Mouse (Mus musculus) mature B cell (primary cell): ENCODE measurements around the gene Srsf9.
"Not testable (repeated sequence)": the region's sequence is repeated elsewhere in the genome, so short reads cannot be mapped to it uniquely, and the experiment has no call there.

ENCODE experiments used
- in situ Hi-C: fragments of 300-500 bp; cut with MboI; formaldehyde crosslinking; loops from 2 replicates; pipeline ENCODE4 v1.14.3; 2019

Gene Srsf9

DNA sequence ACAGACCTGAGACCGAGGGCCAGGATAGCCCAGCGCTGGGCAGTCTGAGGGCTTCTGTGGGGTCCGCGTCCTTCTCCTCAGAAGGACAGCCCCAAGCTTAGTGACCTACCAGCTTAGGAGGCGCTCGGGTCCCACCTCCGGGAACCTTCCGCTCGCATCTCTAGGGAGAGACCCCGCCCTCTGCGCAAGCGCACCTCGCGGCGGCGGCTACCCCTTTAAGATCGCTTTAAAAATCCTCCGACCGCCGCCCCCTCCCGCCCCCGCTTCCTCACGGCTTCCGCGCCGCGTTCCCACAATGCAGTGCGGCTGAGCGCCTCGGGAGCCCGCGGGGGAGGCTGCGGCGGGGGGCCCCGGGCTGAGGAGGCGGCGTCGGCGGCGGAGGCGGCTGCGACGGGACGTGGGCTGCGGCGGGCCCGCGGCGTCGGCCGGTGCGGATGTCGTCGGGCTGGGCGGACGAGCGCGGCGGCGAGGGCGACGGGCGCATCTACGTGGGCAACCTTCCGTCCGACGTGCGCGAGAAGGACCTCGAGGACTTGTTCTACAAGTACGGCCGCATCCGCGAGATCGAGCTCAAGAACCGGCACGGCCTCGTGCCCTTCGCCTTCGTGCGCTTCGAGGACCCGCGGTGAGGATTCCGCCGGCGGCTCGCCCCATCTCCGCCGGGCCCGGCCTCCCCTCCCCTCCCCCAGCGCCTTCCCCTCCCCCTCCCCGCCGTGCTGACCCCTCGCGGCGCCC is at the start of gene Srsf9:
Srsf9 (plus strand) TSS at position 303 of the 735 bp plus-strand sequence.
- in situ Hi-C loops: no loop called here

DNA sequence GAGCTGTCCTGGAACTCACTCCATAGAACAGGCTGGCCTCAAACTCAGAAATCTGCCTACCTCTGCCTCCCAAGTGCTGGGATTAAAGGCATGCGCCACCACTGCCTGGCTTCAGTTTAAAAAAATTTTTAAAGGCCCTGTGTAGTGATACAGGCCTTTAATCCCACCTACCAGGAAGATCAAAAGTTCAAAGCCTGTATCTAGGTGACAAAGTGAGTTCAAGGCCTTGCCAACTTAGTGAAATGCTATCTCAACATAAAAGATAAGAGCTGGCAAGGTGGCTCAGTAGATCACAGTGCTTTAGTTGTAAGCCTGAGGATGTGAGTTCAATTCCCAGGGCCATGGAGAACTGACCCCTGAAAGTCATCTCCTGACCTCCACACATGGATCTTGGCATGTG is 48.9 kb upstream of the Srsf9 start:
- in situ Hi-C loops: loop anchor here (5.0 kb wide), 1 partner anchor 69 kb away; the partner anchor contains the start of gene Cox6a1

DNA sequence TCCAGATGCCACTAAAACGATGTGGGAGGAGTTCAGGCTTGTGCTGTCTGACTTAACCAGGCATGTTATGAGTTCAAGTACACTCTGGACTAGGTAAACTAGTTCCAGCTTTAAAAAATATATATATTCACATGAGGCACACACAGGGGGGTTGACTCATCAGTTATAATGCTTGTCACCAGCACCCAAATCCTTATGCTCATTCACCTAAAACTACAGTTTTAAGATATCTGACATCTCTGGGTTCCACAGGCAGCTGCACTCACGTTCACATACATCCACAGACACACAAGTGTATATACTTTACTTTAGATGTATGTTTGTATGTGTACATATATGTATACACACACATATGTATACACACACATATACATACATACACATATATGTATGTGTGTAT is 48.2 kb upstream of the Srsf9 start:
- in situ Hi-C loops: loop anchor here (5.0 kb wide), 1 partner anchor 69 kb away; the partner anchor contains the start of gene Cox6a1

DNA sequence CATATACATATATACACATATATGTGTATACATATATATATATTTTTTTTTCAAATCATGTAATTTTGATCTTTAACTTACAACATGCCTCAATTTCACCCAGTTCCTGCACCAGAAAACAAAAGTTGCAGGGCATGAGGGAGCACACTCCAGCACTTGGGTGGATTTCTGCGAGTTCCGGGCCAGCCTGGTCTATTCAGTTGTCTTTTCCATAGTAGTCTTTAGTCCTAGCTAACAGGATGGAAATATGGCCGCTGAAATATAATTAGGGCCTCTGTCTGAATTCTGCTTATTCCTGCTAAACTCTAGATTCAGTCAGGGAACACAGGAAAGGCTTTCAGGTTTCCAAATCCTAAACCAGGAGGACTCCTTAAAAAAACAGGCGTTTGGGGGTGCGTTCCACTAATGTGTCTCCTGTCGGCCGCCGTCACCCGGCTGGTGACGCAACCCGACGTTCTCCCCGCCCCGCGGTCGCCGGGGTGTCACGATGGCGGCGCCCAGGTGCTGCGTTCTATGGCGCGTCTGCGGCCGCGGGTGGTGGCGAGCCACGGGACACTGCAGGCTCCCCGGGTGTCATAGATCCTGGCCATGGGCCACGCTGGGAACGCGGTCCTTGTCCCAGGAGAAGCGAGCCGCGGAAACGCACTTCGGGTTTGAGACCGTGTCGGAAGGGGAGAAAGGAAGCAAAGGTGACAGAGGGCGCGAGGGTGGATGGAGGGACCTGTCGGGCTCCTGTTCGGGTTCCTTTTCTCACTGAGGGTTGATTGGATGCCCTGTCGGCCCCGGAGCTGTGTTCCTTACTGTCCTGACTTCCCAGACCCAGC is 47.5 kb upstream of the Srsf9 start, which contains the start of gene Coq5:
Coq5 (plus strand) TSS at position 441 of the 824 bp plus-strand sequence.
- in situ Hi-C loops: loop anchor here (5.0 kb wide), 1 partner anchor 68 kb away; the partner anchor contains the start of gene Cox6a1

DNA sequence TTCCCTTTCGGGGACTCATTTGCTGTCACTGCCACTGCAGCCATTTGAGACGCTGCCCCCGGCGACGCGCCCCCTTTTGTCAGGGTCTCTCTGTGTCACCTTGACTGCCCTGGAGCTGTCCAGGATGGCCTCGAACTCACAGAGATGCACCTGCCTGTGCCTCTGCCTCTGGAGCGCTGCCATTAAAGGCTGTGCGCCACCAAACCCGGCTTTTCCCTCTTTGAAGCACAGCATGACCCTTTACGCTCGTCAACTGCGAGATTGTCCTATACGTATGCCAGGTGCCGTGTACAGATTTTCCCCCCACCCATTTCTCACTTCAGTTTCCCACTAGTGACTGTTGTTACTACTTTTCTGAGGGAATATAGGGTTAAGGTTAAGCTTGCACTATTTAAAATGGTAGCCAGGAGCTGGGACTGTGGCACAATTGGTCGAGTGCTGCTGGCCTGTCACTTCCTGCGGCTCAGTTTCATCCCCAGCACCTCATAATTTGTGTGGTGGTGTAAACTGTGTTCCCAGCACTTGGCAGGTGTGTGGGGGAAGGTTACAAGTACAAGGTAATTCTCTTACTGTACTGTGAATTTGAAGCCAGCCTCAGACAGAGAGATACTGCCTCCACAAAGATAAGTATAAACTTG is 46.8 kb upstream of the Srsf9 start:
- in situ Hi-C loops: no loop called here

DNA sequence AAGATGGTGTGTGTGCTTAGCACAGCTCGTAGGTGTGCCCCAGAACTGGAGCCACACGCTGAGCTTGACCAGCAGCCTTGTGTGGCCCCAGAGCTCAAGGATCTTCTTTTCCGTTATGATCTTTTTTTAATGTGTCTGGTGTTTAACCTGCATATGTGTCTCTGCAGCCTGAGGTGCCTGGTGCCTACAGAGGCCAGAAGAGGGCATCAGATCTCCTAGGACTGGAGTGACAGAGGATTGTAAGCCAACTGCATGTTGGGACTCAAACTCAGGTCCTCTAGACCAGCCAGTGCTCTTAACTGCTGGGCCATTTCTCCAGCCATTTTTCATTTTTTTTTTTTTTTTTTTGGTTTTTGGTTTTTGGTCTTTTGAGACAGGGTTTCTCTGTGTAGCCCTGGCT is 42.2 kb upstream of the Srsf9 start:
- in situ Hi-C loops: no loop called here

DNA sequence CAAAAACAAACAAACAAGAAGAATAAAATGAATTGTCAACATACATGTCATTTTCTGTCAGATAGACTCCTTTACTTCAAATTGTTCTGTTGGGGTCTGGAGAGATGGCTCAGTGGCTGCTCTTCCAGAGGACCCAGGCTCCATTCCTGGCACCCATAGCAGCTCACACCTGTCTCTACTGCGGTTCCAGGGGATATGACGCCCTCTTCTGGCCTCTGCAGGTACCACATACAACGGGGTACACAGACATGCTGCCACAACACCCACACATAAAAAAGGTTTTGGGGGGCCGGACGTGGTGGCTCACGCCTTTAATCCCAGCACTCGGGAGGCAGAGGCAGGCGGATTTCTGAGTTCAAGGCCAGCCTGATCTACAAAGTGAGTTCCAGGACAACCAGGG is 32.8 kb upstream of the Srsf9 start:
- in situ Hi-C loops: loop anchor here (10.0 kb wide), 1 partner anchor 151 kb away; no protein-coding TSS in a partner anchor

DNA sequence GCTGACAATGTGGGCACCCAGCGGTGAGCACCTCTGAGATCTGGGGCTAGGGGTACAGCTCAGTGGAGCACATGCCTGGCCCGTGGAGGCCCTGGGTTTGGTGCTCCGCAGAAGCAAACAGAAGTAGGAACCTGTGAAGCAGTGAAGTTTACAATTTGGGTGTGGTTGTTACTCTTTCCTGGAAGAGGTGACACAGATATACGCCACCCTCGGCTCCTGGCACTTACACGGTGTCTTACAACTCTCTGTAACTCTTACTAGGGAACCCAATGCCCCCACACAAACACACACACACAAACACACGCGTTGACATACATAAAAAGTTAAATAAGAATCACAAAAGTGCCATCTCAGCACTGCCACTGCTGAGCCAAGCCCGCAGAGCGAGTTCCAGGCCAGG is 30.6 kb upstream of the Srsf9 start:
- in situ Hi-C loops: loop anchor here (10.0 kb wide), 1 partner anchor 148 kb away; no protein-coding TSS in a partner anchor

DNA sequence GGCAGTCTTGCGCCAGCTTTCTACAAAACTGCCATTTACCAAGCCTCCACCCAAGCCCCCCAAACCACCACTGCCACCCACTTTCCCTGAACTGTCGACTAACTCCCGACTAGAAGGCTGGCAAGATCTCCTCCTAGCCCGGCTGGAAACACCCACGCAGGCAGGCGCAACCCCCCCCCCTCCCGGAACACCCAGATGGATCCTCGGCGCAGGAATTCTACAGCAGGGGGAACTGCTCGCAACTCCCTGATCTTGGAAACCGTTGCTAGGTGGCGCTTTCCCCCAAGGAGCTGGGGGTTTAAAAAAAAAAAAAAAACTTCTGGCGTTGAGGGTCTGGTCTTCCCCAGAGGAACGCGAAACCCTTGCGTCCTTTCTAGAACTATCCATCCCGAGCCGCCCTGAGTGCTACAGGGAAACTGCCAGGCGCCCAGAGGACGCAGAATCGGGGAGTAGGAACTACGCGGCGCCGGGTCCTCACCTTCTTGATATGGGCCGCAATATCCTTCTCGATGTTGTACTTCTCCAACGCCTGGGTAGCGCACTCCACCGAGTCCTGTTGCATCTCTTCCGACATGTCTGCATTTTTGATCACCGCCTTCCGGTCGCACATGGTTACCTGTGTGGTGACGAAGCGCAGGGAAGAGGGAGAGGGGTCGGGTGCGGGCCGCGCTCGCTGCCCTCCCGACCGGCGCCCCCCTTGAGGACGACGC is 26.8 kb upstream of the Srsf9 start:
- in situ Hi-C loops: no loop called here

DNA sequence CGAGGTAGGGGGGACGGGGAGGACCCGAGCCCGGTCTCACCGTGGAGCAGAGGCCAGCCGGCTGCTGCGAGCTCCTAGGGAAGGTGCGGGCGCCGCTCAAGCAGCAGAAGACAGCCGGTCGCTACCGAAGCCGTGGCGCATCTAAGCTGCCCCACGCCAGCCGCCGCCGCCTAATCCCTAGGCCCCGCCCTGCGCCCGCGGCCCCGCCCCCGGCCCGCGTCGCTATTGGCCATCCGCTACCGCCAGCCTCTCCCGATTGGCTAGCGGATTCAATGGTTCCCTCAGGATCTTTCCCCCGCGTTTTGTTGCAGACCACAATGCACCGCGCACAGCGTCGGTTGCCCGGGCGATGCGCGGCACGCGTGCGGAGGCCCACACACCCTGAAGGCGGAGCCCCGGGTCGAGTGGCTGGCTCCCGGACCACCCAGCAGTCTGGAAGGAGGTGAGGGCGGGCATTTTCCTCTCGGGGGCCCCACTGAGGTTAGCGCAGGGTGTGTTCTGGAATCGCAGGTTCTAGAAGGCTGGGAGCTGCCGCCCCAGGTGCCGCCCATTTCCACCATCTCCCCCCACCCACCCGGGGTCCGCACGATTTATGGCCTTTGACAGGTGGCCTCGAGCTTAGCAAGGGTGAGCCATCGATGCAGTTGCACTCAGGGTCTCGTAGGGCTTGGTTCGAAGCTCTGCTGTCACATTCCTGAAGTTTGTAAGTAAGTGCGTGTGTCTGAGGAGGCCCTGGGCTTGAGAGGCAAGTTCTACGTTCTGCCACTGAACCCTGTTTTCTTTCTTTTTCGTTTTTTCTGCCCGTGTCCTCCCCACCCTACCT is 26.0 kb upstream of the Srsf9 start, which contains the start of gene Dynll1:
Dynll1 (minus strand) TSS at position 208 of the 823 bp plus-strand sequence.
- in situ Hi-C loops: no loop called here

DNA sequence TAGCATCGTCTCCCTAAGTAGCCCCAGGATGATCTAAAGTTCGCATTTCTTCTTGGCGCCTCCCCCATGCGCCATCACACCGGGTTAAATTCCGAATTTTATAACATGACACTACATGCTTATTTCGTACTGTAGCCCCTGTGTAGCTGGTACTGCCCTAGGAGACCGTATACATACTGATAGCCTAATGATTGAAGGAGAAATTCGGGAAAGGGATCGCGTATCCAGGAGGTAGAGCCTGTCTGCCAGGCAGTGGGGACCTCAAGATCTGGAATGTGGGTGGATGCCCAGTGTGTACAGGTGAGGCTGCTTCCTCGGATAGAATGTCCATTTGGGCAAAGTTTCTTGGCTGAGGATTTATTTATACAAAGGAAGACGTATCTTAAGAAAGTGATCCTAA is 25.4 kb upstream of the Srsf9 start:
- in situ Hi-C loops: no loop called here

DNA sequence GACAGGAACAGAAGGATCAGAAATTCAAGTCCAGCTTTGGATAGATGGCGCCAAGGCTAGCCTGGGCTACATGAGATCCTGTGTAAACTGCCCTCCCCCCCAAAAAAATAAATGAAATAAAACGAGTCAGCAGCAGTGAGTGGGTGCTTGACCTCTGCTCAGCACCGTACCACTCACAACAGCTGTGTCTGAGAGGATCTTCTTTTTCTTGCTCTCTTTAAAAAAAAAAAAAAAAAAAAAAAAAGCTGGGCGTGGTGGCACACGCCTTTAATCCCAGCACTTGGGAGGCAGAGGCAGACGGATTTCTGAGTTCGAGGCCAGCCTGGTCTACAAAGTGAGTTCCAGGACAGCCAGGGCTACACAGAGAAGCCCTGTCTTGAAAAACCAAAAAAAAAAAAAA is 24.8 kb upstream of the Srsf9 start:
- in situ Hi-C loops: not testable (repeated sequence)

DNA sequence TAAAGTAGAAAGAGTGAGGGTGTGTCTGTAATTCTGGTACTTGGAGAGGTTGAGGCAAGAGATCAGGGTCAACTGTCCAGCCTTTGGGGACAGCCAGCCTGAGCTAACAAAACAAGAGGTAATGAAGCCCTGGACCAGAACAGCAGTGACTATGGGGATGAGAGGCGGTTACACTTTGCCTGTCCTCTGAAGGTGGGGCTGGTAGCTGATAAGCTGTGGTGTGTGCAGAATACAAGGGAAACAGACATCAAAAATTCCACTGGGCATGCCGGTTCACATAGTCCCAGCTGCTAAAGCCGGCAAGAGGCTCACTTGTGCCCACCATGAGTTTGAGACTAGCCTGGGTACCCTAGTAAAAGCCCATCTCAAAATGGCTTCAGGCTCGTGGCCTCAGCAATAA is 14.6 kb upstream of the Srsf9 start:
- in situ Hi-C loops: no loop called here

DNA sequence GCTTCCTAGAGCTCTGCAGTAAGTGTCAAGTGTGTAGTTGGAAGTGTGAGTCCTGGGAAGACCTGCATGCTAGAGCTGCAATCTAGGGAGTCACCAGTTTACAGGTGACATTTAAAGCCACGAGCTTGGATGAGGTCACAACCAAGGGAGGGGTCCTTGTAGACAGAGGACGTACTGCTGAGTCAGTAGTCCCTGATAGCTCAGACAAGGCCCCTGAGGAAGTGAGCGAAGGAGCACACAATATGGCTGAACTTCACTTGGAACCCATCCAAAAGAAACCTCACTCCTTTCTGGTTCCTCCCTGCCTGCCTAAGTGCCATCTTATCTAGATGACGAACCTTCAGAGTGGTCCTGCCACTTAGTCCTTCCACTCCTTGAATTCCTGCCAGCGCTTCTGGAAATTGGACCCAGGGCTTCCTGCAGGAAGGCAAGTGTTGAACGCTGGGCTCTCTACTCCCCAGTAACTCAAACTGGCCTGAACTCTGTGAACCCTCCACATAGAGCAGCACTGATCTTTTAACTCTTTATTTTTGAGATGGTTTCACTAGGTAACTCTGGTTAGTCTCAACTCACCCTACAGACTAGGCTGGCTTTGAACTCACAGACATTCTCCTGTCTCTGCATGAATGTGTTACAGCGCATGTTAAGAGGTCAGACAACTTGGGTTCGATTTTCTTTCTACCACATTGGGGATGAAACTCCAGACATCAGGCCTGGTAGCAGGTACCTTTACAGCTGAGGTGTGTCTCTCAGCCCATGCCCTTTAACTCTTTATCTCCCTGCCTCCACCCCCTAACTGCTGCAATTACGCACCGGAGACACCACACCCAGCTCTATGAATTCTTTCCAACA is 13.9 kb upstream of the Srsf9 start:
- in situ Hi-C loops: no loop called here

DNA sequence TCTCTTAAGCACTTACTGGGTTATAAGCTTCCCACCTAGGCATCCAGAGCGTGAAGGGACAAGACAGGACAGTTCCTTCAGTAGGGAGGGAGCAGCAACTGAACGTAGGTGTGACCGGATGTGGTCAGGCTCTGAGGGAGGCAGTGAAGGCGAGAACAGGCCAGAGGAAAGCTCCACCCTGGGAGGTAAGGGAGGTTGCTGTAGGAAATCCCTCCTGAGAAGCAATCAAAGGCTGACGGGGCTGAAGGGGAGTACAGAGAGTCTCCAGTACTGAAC is 13.4 kb upstream of the Srsf9 start:
- in situ Hi-C loops: no loop called here

DNA sequence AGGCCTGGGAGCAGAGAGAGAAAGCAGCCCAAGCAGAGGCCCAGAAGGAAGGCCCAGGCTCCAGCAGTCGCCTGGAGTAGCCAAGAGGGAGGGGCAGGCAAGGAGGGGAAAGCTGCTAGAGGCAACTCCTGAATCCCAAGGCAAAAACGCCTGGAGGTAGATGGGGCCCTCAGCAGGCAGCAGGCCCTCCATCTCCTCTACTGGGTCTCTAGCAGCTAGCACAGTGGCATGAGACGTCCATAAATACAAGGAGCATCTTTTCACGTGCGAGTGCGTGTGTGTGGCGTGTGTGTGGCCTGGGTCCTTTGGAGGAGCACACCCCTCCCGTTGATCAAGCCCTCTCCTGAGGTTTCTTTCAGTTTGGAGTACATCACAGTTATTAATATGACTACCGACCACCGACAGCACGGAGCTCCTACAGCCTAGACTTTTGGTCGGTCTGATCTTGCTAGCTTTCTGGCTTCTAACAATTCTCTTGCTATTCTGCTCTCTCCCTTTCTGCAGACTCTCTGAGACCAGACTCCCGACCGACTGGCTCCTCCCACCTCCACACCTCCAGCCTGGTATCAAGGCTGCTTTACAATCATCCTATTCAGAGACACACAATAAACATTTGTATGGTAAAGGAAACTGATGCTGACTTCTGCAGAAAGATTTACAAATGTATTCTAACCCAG is 9.9 kb upstream of the Srsf9 start:
- in situ Hi-C loops: no loop called here

DNA sequence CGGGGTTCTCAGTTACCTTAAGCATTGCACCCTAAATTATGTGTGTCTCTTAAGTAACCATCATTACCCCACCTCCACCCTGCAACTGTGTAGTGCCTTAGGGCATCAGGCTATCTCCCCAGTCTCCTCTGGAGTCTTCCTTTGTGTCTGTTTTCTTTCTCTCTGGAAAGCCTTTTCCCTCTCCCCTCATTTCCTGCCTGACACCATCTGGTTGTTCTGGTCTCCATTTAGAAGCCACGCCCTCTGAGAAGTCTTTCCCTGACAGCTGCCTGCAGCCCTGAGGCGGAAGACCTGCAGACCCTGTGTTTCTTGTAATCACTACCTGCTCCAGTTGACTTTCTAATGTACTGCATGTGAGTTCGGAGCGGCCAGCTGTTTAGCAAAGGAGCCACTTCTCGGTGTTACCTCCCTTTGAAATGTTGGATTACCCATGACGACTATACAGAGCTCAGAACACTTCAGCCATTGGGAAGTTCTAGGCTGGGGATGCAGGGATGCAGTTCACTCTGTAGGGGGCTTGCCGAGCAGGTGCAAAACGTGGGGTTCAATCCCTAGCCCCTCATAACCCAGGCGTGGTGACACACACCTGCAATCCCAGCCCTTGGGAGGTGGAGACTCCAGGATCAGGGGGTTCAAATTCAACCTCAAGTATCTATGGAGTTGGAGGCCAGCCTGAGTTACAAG is 9.2 kb upstream of the Srsf9 start:
- in situ Hi-C loops: no loop called here

DNA sequence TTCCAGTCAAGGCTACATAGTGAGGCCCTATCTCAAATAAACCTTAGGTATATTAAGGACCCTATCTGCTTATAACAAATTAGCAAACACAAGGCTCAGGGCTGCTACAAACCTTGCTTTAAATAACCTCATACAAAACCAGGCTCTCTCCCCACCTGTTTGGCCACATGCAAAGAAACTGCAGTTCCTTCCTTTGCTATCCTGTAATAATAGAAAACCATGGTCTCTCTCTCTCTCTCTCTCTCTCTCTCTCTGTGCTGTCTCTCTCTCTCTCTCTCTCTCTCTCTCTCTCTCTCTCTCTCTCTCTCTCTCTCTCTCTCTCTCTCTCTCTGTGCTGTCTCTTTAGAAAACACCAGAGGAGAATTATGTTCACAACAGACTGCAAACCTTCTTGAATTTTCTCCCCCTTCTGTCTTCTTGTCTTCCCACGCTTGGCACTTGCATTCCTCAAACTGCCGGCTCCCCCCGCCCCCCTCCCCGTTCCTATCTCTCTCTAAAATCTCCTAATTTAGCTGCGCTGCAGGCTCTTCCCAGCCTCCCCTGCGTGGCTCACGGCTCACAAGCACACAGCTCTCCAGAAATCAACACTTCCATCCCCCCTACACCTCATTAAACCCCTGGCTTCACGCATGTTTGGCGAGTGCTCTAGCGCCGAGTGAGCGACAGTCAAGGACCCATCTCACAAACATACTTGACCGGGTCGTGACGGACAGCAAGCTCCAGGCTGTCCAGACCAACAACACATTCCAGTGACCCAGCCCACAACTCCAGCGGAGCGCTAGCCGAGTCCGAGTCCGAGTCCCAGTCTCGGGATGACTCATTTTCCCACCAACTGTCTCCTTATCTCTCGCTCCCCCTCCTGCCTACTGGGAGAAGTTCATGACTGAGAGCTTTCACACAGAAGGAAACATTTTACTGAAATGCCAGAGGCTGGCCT is 7.7 kb upstream of the Srsf9 start:
- in situ Hi-C loops: no loop called here
